Mouse (Mus musculus): ENCODE data around the gene Psma6.

GRCm38 (mm10) chr12:55377610-55377980 is 6.4 kb upstream of the Psma6 start:
- no peak for TF ChIP-seq CTCF (IDR thresholded peaks at IDR 0.05; ENCODE audit: low read depth, low read length)
- no peak for TF ChIP-seq POLR2A (IDR thresholded peaks at IDR 0.05; ENCODE audit: borderline replicate concordance, low read depth, low read length)
